Mouse (Mus musculus) liver, adult 2 months (tissue): ENCODE data around the gene 4930469K13Rik. TPM values are rescaled to one million over a fixed set of nuclear protein-coding genes. Genes with fewer than 3 reads are reported as not detected.

Experiments used
- DNase-seq: peaks from one replicate; pipeline ENCODE4 v3.0.0-alpha.2; 2011; ENCODE audit warnings: low read depth, low spot score; ENCODE audit errors: extremely low read depth
- H3K27ac ChIP-seq: fragments of 200-500 bp; replicated peaks from 2 replicates; pipeline ENCODE4 v1.5.1; 2012; ENCODE audit warnings: low read depth, mild to moderate bottlenecking, control low read depth, inconsistent platforms, low read length; ENCODE audit not compliant: insufficient read depth
- H3K27me3 ChIP-seq: fragments of 200-500 bp; 2 replicates; pipeline ENCODE4 v1.6.1; 2012; ENCODE audit warnings: mild to moderate bottlenecking, moderate library complexity, low read length, inconsistent platforms; ENCODE audit not compliant: control insufficient read depth, insufficient read depth
- H3K36me3 ChIP-seq: fragments of 200-500 bp; 2 replicates; pipeline ENCODE4 v1.6.1; 2012; ENCODE audit warnings: low read length, inconsistent platforms; ENCODE audit not compliant: control insufficient read depth, insufficient read depth
- H3K4me1 ChIP-seq: fragments of 200-500 bp; 2 replicates; pipeline ENCODE4 v1.6.1; 2011; ENCODE audit warnings: low read length; ENCODE audit not compliant: control insufficient read depth, insufficient read depth
- H3K4me3 ChIP-seq: fragments of 200-500 bp; 2 replicates; pipeline ENCODE4 v1.5.1; 2011; ENCODE audit warnings: low read depth, mild to moderate bottlenecking, control low read depth, low read length, moderate library complexity; ENCODE audit not compliant: insufficient read depth
- H3K79me2 ChIP-seq: fragments of 200-500 bp; 2 replicates; pipeline ENCODE4 v1.6.1; 2012; ENCODE audit warnings: inconsistent platforms, mild to moderate bottlenecking, low read length, moderate library complexity; ENCODE audit not compliant: control insufficient read depth, insufficient read depth
- H3K9ac ChIP-seq: fragments of 200-500 bp; 2 replicates; pipeline ENCODE4 v1.6.1; 2012; ENCODE audit warnings: low read depth, mild to moderate bottlenecking, control low read depth, inconsistent platforms, low read length
- CTCF ChIP-seq: fragments of 200-500 bp; IDR thresholded peaks from 2 replicates; pipeline ENCODE4 v1.5.1; 2011; ENCODE audit warnings: low read depth, low read length, control low read depth
- POLR2A ChIP-seq: fragments of 200-500 bp; IDR thresholded peaks from 2 replicates; pipeline ENCODE4 v1.6.1; 2011; ENCODE audit warnings: low read length, control low read depth; ENCODE audit not compliant: insufficient read depth; ENCODE audit errors: extremely low read depth
- WGBS: fragments of 180-500 bp; shearing (Covaris S2); methylation state at CpG from one replicate; pipeline ENCODE4 v1.1.7; 2018; 5-methylcytosine and 5-hydroxymethylcytosine counted together
- polyA plus RNA-seq: library from polyadenylated mRNA; depleted of rRNA; stranded (reverse); fragments of >200 nt; gene quantifications from 2 replicates; pipeline ENCODE4 v1.2.3, GENCODE M21; 2012
- total RNA-seq: library from RNA; depleted of rRNA; stranded (reverse); fragments of >200 nt; gene quantifications from 2 replicates; pipeline ENCODE4 v1.2.3, GENCODE M21; 2014

4930469K13Rik gene
- total and polyA plus RNA-seq, 2 experiments = not detected

- no peaks in the 10 kb centered on the region for H3K4me1 ChIP-seq
- no peak overlapping the region for H3K4me3 ChIP-seq
- H3K27me3 ChIP-seq = no peaks in the 10 kb centered on the region
- H3K36me3 ChIP-seq = no peaks in the 10 kb centered on the region
- TF ChIP-seq CTCF (no peak), POLR2A (no peak)
- no peak overlapping the region for H3K27ac ChIP-seq
- H3K79me2 ChIP-seq = no peaks in the 10 kb centered on the region
- no peak for DNase-seq
- H3K9ac ChIP-seq = no peak overlapping the region
- 83% methylated on average over 5 of the region's 5 CpGs for WGBS
These were observed 147.2 kb downstream of the 4930469K13Rik start for GRCm38 (mm10) chr11:33951155-33951554.

GRCm38 (mm10) chr11:33946501-33946900 is 151.9 kb downstream of the 4930469K13Rik start:
- Histone ChIP-seq H3K9ac (no peak overlapping the region), H3K79me2 (no peaks in the 10 kb centered on the region), H3K4me3 (no peak overlapping the region), H3K27me3 (no peaks in the 10 kb centered on the region), H3K27ac (no peak overlapping the region), H3K4me1 (no peaks in the 10 kb centered on the region), H3K36me3 (no peaks in the 10 kb centered on the region)
- no peak for DNase-seq
- TF ChIP-seq CTCF = no peak
- no peak for TF ChIP-seq POLR2A
- 74% methylated on average over 4 of the region's 4 CpGs for WGBS

GRCm38 (mm10) chr11:33944786-33945328 is 153.5 kb downstream of the 4930469K13Rik start:
- 87% methylated on average over 9 of the region's 9 CpGs for WGBS
- H3K9ac ChIP-seq = no peak overlapping the region
- no peaks in the 10 kb centered on the region for H3K27me3 ChIP-seq
- H3K4me3 ChIP-seq = no peak overlapping the region
- no peak for TF ChIP-seq POLR2A
- TF ChIP-seq CTCF = no peak
- H3K4me1 ChIP-seq = no peaks in the 10 kb centered on the region
- no peaks in the 10 kb centered on the region for H3K79me2 ChIP-seq
- H3K27ac ChIP-seq = no peak overlapping the region
- DNase-seq = no peak
- H3K36me3 ChIP-seq = no peaks in the 10 kb centered on the region

- Histone ChIP-seq H3K27me3 (no peaks in the 10 kb centered on the region), H3K9ac (no peak overlapping the region), H3K4me3 (no peak overlapping the region), H3K36me3 (no peaks in the 10 kb centered on the region), H3K27ac (no peak overlapping the region), H3K4me1 (no peaks in the 10 kb centered on the region), H3K79me2 (no peaks in the 10 kb centered on the region)
- TF ChIP-seq CTCF (no peak), POLR2A (no peak)
- DNase-seq = no peak
- WGBS = 73% methylated on average over 4 of the region's 4 CpGs
These were observed 154.1 kb downstream of the 4930469K13Rik start for GRCm38 (mm10) chr11:33944067-33944785.

- no peak overlapping the region for H3K27ac ChIP-seq
- H3K9ac ChIP-seq = no peak overlapping the region
- H3K27me3 ChIP-seq = no peaks in the 10 kb centered on the region
- no peak overlapping the region for H3K4me3 ChIP-seq
- 68% methylated on average over 1 of the region's 1 CpGs for WGBS
- H3K36me3 ChIP-seq = no peaks in the 10 kb centered on the region
- no peak for TF ChIP-seq CTCF
- no peak for TF ChIP-seq POLR2A
- H3K4me1 ChIP-seq = no peaks in the 10 kb centered on the region
- H3K79me2 ChIP-seq = no peaks in the 10 kb centered on the region
- DNase-seq = no peak
These were observed 154.8 kb downstream of the 4930469K13Rik start for GRCm38 (mm10) chr11:33943565-33943964.
